Mouse (Mus musculus): Measurements from ENCODE around the gene Ky. TPM values are rescaled to one million over a fixed set of nuclear protein-coding genes. Genes with fewer than 3 reads are reported as not detected.

Ky gene
- 100 to 1,000 TPM in 1 of 2 experiments, 10 to 100 TPM in 1; 75.2 to 114 TPM for total RNA-seq (2021)
- long read RNA-seq, experiment 1, partial matches to known transcripts, result 0 of 14 reads
- long read RNA-seq, experiment 1, other reads (novel, unspliced or antisense), result 14 of 14 reads
- long read RNA-seq, experiment 2, partial matches to known transcripts, result 2 of 15 reads
- long read RNA-seq, experiment 2, other reads (novel, unspliced or antisense), result 13 of 15 reads

DNA sequence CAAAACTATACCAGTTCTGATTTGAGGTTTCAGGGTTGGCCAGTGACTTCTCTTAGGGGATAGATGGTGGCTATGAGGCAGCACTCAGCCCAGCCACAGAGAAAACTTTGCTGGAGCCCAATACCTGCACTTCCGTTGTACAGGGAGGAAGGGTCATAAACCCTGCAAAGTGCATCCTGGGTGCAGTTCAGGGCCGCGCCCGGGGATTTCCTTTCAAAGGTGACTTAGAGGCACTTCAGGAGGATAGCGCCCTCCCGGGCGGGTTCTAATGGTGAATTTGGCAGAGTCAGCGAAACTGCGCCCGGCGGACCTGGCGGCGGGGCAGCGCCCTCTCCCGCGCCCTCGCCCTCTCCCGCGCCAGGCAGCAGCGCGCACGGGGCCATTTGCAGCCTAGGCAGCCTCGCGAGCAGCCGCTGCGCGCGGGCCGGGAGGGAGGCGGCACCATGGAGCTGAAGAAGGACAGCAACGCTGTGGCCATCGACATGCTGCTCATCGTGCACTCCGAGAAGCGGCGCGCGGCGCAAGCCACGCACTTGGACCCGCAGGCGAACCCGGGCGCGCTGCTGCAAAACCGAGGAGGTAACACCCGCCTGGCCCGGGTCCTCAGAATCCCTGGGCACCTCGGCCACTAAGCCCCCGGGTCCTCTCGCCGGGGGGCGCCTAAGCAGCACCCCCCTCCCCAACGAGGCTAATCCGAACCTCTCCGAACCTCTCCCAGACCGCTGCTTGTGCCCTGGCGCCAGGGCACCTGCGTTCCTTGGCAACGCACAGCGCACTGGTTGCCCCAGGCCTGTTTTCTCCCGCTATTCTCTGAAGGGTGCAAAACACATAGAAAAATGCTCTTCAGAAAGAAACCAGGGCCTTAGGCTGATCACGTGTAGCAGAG is at the start of gene Ky:
Gene Ky (plus strand): TSS at position 51 of the 886 bp plus-strand sequence.
- DNase-seq, result peak; percentile 80

GRCm38 (mm10) chr9:102462251-102462650 is 43.3 kb upstream of the Ky start:
- no peak for DNase-seq

GRCm38 (mm10) chr9:102465044-102465443 is 40.5 kb upstream of the Ky start:
- DNase-seq, result no peak

- no peak for DNase-seq
Measured at GRCm38 (mm10) chr9:102465726-102466125, 39.8 kb upstream of the Ky start.

DNA sequence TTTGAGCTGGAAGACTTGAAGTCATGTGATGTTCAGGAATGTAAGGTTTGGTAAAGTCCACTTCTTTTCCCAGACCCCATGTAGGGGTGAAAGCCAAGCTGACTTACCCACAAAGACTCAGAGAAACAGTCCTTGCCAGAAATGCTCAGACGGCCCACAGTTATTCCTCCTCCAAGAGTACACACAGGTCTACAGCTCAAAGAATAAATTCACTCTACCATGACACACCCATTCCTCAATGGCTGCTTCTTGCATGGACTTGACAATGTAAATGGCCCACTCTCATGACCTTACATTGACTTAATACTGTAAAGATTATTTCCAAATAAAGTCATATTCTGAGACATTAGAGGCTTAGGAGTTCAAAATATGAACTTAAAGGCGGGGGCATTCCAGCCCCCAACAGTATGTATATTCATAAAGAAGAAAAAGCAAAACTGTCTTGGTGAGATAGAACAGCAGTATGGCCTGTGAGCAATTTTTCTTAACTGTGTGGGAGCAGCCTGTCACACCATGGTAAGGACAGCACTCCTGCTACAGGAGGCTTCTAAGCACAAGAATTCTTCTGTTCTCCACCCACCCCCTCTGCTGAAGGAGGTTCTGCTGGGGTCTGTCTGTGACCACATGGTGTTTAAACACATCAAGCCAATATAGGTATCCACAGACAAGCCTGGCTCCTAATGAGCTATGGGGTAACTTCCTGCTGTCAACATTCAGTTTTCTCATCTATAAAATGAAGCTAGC is 35.3 kb upstream of the Ky start:
- DNase-seq, result no peak

DNA sequence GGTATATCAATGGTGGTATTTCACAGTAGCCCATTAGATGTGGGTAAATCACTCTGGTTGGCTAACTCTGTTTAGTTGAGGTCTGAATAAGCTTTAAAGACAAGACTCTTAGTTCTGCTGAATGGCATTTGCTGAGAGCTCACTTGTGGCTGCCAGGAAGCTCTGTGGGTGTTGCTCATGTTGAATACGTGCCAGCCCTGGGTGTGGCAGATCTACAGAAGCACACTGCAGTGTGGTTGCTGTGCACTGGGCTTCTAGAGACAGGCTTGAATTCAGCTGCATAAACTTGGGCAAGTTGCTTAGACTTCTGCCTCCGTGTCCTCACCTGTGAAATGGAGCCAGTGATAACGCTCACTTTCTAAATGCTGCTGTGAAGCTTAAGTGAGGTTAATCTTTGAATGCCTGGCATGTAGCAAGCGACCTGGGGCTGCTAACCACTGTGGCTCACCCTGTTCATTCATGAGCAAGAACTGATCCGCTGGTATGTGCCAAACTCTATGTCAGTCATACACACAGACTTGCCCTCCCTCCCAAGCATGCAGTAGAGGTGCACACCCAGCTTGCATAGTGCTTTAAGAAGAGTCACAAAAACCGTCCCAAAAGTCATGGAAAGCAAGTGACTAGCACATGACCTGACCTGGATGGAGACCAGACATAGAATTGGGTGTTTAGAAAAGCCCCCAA is 27.6 kb upstream of the Ky start:
- DNase-seq, result peak; percentile 20

DNA sequence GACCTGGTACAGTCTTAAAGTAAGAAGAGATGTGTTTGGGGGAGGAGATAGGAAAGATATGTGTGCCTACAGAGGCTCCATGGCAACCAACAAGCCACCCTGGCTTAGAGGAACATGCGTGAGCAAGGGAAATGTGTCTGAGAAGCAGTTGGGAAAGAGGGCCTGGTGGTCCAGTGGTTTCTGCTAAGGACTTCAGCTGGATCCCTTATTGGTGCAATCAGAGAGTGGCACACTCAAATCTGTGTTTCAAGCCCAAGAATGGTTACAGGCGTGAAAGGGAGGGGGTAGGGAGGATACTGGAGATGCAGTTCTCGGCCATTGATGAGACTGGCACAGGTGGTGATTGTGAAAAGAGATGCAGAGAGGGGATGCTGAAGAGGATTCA is 27.1 kb upstream of the Ky start:
- DNase-seq, result no peak

DNA sequence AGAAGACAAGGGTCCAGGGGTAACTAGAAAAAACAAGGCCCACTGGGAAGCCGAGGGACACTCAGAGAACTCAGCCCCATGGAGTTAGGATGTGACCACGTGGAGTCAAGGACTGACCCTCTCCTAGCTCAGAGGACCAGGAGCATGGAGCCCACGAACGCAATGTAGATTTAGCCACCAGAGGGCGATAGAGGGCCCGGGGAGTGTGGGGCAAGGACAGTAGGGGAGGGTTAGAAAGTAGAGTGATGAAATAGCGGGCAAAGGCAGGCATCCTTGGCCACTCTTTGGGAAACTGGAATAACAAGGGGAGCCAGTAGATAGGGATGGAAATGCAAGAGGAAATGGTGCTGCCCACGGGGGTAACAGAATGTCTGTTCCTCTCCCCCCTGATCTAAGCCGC is 26.5 kb upstream of the Ky start:
- no peak for DNase-seq

DNA sequence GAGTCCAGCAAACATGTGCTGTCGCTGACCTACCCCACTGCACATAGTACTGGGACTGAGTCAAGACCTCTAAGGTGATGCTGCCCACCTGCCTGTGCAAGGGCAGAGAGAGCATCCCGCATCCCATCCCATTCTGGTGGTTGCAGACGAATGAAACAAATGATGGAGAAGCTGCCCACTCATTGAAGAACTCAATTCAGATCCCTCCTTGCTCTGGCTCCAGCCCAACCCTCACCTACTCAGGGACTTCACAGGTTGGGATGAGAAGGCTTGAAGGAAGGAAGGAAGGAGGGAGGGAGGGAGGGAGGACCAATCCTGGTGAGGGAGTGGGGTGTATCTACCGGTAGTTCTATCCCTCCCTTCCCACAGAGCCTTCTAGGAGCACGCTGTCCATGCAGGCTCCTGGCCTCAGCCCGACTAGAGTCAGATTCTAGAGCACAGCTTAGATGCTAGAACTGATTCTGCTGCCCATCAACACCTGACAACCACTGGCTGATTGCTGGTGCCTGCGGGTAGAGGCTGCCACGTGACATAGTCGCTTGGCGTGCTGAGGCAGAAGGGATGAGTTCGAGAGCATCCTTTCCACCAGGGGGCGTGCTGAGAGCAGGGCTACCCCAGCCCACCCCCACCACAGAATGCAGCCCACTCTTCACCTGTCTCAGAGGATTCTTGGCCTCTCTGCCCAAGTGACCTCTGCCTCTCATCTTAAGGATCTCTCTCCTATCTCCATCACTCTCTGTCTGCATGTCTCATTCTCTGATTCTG is 13.3 kb upstream of the Ky start:
- no peak for DNase-seq

- DNase-seq, result peak; percentile 73
Measured at GRCm38 (mm10) chr9:102493044-102493443, 12.5 kb upstream of the Ky start.

- no peak for DNase-seq
Measured at GRCm38 (mm10) chr9:102493916-102494315, 11.6 kb upstream of the Ky start.

GRCm38 (mm10) chr9:102494454-102494853 is 11.1 kb upstream of the Ky start:
- DNase-seq, result peak; percentile 79

DNA sequence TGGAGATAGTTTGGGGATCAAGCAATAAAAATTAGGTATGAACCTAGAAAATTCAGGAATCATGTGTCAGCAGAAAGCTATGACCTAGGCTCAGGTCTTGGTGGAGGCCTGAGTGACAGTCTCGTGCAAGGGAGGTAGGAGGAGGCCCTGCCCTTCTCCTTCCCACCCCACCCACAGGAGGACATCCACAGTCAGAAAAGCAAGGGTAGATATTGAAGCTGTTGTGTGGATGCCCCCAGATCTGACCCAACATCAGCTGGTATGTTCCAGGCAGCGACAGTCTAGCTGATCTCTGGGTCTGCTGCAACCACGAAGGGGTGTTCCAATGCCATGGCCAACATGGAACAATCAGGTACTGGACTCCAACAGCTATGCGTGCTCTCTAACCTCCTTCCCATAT is 10.3 kb upstream of the Ky start:
- DNase-seq, result no peak

GRCm38 (mm10) chr9:102496481-102497041 is 9.0 kb upstream of the Ky start:
- DNase-seq, result no peak

GRCm38 (mm10) chr9:102497089-102497690 is 8.4 kb upstream of the Ky start:
- DNase-seq, result no peak

GRCm38 (mm10) chr9:102497833-102498430 is 7.6 kb upstream of the Ky start:
- DNase-seq, result peak; percentile 73

DNA sequence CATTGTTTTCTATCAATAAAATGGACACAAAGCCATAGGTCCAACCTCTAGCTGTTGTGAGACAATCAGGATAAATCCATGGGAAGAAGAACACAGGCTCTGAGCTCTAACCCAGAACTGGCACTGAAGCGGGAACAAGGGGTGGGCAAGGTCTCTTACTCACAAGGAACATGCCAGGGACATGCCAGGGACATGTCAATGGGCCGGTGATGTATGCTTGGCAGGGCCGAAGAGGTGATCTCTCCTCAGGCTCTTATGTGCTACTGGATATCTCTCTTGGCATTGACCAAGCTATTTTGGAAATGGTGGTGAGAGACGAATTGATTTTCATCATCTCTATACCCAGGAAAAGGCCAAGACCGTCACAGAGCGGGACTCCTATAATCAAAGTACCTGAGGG is 6.8 kb upstream of the Ky start:
- no peak for DNase-seq

GRCm38 (mm10) chr9:102499266-102499665 is 6.3 kb upstream of the Ky start:
- DNase-seq, result no peak

GRCm38 (mm10) chr9:102499746-102500145 is 5.8 kb upstream of the Ky start:
- DNase-seq, result no peak

DNA sequence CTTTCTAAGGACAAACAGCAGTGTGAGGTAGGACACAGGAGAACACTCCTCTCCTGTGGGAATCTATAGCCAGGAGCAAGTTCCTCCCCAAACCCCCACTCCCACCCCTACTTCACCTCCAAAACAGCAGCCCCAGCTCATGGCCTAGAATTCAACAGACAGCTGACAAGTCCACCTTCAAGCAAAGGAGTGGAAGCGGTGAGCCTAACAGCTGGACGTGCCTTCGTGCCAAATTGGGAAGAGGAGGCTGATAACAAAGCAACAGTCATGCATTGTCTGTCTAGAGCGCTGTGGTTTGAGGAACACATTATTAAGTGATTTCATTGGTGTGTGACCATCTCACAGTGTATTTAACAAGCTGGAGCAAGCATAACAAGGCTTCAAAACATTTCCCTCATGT is 4.4 kb upstream of the Ky start:
- DNase-seq, result no peak

All from gastrocnemius, postnatal 25 days (tissue).